Mouse (Mus musculus) hindbrain, embryonic 16.5 days (tissue): ENCODE measurements around the gene Blm. TPM values are rescaled to one million over a fixed set of nuclear protein-coding genes. Genes with fewer than 3 reads are reported as not detected.

Source experiments
- ATAC-seq: fragments of 200-750 bp; cut with Nextera tagmentation; 2 replicates; pipeline ENCODE4 v1.8.0; 2017; ENCODE audit warnings: moderate TSS enrichment, moderate library complexity
- H3K27ac ChIP-seq: fragments of 300-500 bp; sonication (generic); 2 replicates; pipeline ENCODE4 v1.5.1; 2014; ENCODE audit warnings: low read depth, mild to moderate bottlenecking, control low read depth, low read length, moderate library complexity
- H3K27me3 ChIP-seq: fragments of 300-500 bp; sonication (generic); replicated peaks from 2 replicates; pipeline ENCODE4 v1.6.1; 2014; ENCODE audit warnings: low read length; ENCODE audit not compliant: control insufficient read depth, insufficient read depth
- H3K36me3 ChIP-seq: fragments of 300-500 bp; sonication (generic); 2 replicates; pipeline ENCODE4 v1.6.1; 2014; ENCODE audit warnings: mild to moderate bottlenecking, low read length, moderate library complexity, mixed read lengths; ENCODE audit not compliant: control insufficient read depth, insufficient read depth
- H3K4me1 ChIP-seq: fragments of 300-500 bp; sonication (generic); 2 replicates; pipeline ENCODE4 v1.6.1; 2014; ENCODE audit warnings: low read depth, low read length; ENCODE audit not compliant: control insufficient read depth, insufficient read depth
- H3K4me2 ChIP-seq: fragments of 300-500 bp; sonication (generic); 2 replicates; pipeline ENCODE4 v1.6.1; 2014; ENCODE audit warnings: mild to moderate bottlenecking, low read length, control low read depth, moderate library complexity
- H3K4me3 ChIP-seq: fragments of 300-500 bp; sonication (generic); 2 replicates; pipeline ENCODE4 v1.5.1; 2014; ENCODE audit warnings: mild to moderate bottlenecking, low read length, control low read depth, moderate library complexity
- H3K9ac ChIP-seq: fragments of 300-500 bp; sonication (generic); 2 replicates; pipeline ENCODE4 v1.6.1; 2014; ENCODE audit warnings: low read depth, mild to moderate bottlenecking, control low read depth, low read length, moderate library complexity
- H3K9me3 ChIP-seq: fragments of 300-500 bp; sonication (generic); 2 replicates; pipeline ENCODE4 v1.6.1; 2014; ENCODE audit warnings: mild to moderate bottlenecking, low read length, moderate library complexity; ENCODE audit not compliant: control insufficient read depth
- WGBS: fragments of 180-500 bp; shearing (Covaris S2); extraction: QIAGEN DNeasy Blood & Tissue Kit; methylation state at CpG from one replicate; pipeline ENCODE4 v1.1.7; 2014; 5-methylcytosine and 5-hydroxymethylcytosine counted together
- polyA plus RNA-seq: library from polyadenylated mRNA; unstranded; fragments of >200 nt; fragmentation: Nextera tagmentation; extraction: Ambion mirVana; gene quantifications from 2 replicates; pipeline ENCODE4 v1.2.1, GENCODE M21; 2015

Gene Blm
- polyA plus RNA-seq, 1 experiment from 2014 or later: 7.3 TPM

GRCm38 (mm10) chr7:80489445-80489844 is 45.5 kb downstream of the Blm start:
- WGBS: 84% methylated on average over 1 of the region's 1 CpGs
- ATAC-seq: no peak
- Histone ChIP-seq H3K4me1 (no peaks in the 10 kb centered on the region), H3K9ac (no peak overlapping the region), H3K9me3 (no peaks in the 10 kb centered on the region), H3K36me3 (peaks cover 7% of the 10 kb centered on the region; the same call in 1 of the 2 replicates), H3K4me3 (no peak overlapping the region), H3K27me3 (no peaks in the 10 kb centered on the region), H3K4me2 (no peak overlapping the region), H3K27ac (no peak overlapping the region)

GRCm38 (mm10) chr7:80487239-80487638 is 47.7 kb downstream of the Blm start:
- H3K36me3 ChIP-seq: no peaks in the 10 kb centered on the region
- H3K27me3 ChIP-seq: no peaks in the 10 kb centered on the region
- H3K4me3 ChIP-seq: no peak overlapping the region
- no peak for ATAC-seq
- no peak overlapping the region for H3K27ac ChIP-seq
- H3K9ac ChIP-seq: no peak overlapping the region
- no peaks in the 10 kb centered on the region for H3K4me1 ChIP-seq
- H3K9me3 ChIP-seq: no peaks in the 10 kb centered on the region
- 88% methylated on average over 4 of the region's 4 CpGs for WGBS
- no peak overlapping the region for H3K4me2 ChIP-seq

- no peaks in the 10 kb centered on the region for H3K9me3 ChIP-seq
- WGBS: 71% methylated on average over 7 of the region's 7 CpGs
- H3K9ac ChIP-seq: no peak overlapping the region
These were observed 54.8 kb downstream of the Blm start for GRCm38 (mm10) chr7:80480097-80480496.

GRCm38 (mm10) chr7:80473837-80474236 is 61.1 kb downstream of the Blm start:
- Histone ChIP-seq H3K36me3 (no peaks in the 10 kb centered on the region), H3K4me1 (no peaks in the 10 kb centered on the region), H3K9ac (no peak overlapping the region), H3K27me3 (no peaks in the 10 kb centered on the region), H3K4me3 (no peak overlapping the region), H3K27ac (no peak overlapping the region), H3K4me2 (no peak overlapping the region), H3K9me3 (no peaks in the 10 kb centered on the region)
- no peak for ATAC-seq
- 98% methylated on average over 7 of the region's 7 CpGs for WGBS

More at GRCm38 (mm10) chr7:80480097-80480496, 54.8 kb downstream of the Blm start:
- Histone ChIP-seq H3K4me3 (no peak overlapping the region), H3K27ac (no peak overlapping the region), H3K4me1 (no peaks in the 10 kb centered on the region), H3K4me2 (no peak overlapping the region), H3K27me3 (no peaks in the 10 kb centered on the region), H3K36me3 (no peaks in the 10 kb centered on the region)
- ATAC-seq: no peak

- Histone ChIP-seq H3K36me3 (no peaks in the 10 kb centered on the region), H3K9ac (no peak overlapping the region), H3K4me1 (no peaks in the 10 kb centered on the region), H3K9me3 (no peaks in the 10 kb centered on the region), H3K27ac (no peak overlapping the region), H3K4me3 (no peak overlapping the region), H3K4me2 (no peak overlapping the region), H3K27me3 (no peaks in the 10 kb centered on the region)
- WGBS: 95% methylated on average over 2 of the region's 2 CpGs
- ATAC-seq: no peak
These were observed 66.1 kb downstream of the Blm start for GRCm38 (mm10) chr7:80468851-80469250.

- Histone ChIP-seq H3K4me3 (no peak overlapping the region), H3K4me2 (no peak overlapping the region), H3K36me3 (no peaks in the 10 kb centered on the region), H3K9ac (no peak overlapping the region), H3K9me3 (no peaks in the 10 kb centered on the region), H3K4me1 (no peaks in the 10 kb centered on the region), H3K27ac (no peak overlapping the region), H3K27me3 (no peaks in the 10 kb centered on the region)
- 100% methylated on average over 2 of the region's 2 CpGs for WGBS
- no peak for ATAC-seq
These were observed 67.6 kb downstream of the Blm start for GRCm38 (mm10) chr7:80467334-80467733.

GRCm38 (mm10) chr7:80464831-80465230 is 70.1 kb downstream of the Blm start:
- no peak overlapping the region for H3K9ac ChIP-seq
- no peaks in the 10 kb centered on the region for H3K9me3 ChIP-seq
- H3K36me3 ChIP-seq: peaks cover 3% of the 10 kb centered on the region; the same call in 1 of the 2 replicates
- ATAC-seq: no peak
- H3K27ac ChIP-seq: no peak overlapping the region
- WGBS: 76% methylated on average over 5 of the region's 5 CpGs
- H3K4me1 ChIP-seq: no peaks in the 10 kb centered on the region
- no peak overlapping the region for H3K4me3 ChIP-seq
- H3K27me3 ChIP-seq: no peaks in the 10 kb centered on the region
- no peak overlapping the region for H3K4me2 ChIP-seq

- 91% methylated on average over 7 of the region's 7 CpGs for whole genome bisulfite sequencing
- no peaks in the 10 kb centered on the region for H3K9me3 ChIP-seq
- H3K27ac ChIP-seq: no peak overlapping the region
- H3K4me3 ChIP-seq: no peak overlapping the region
- H3K4me2 ChIP-seq: no peak overlapping the region
- ATAC-seq: no peak
- no peak overlapping the region for H3K9ac ChIP-seq
- peaks cover 3% of the 10 kb centered on the region; the same call in 1 of the 2 replicates for H3K36me3 ChIP-seq
- no peaks in the 10 kb centered on the region for H3K27me3 ChIP-seq
- H3K4me1 ChIP-seq: no peaks in the 10 kb centered on the region; the same call in 1 of the 2 replicates
These were observed 73.0 kb downstream of the Blm start for GRCm38 (mm10) chr7:80461891-80462290.

GRCm38 (mm10) chr7:80460892-80461291 is 74.0 kb downstream of the Blm start:
- no peak for ATAC-seq
- H3K9ac ChIP-seq: no peak overlapping the region
- no peak overlapping the region for H3K27ac ChIP-seq
- peaks cover 3% of the 10 kb centered on the region; the same call in 1 of the 2 replicates for H3K36me3 ChIP-seq
- WGBS: 93% methylated on average over 4 of the region's 4 CpGs
- no peaks in the 10 kb centered on the region; the same call in 1 of the 2 replicates for H3K4me1 ChIP-seq
- no peaks in the 10 kb centered on the region for H3K27me3 ChIP-seq
- H3K9me3 ChIP-seq: no peaks in the 10 kb centered on the region
- H3K4me2 ChIP-seq: no peak overlapping the region
- no peak overlapping the region for H3K4me3 ChIP-seq

GRCm38 (mm10) chr7:80460199-80460598 is 74.7 kb downstream of the Blm start:
- Histone ChIP-seq H3K9me3 (no peaks in the 10 kb centered on the region), H3K4me3 (no peak overlapping the region), H3K4me2 (no peak overlapping the region), H3K36me3 (peaks cover 3% of the 10 kb centered on the region; the same call in 1 of the 2 replicates), H3K9ac (no peak overlapping the region), H3K27ac (no peak overlapping the region), H3K27me3 (no peaks in the 10 kb centered on the region), H3K4me1 (no peaks in the 10 kb centered on the region; the same call in 1 of the 2 replicates)
- 91% methylated on average over 5 of the region's 5 CpGs for WGBS
- no peak for ATAC-seq
